ENCODE assay signal across 13 mouse cellular contexts in genomic region chr9:25218954-25219353, GRCm38 (mm10). TPM values are rescaled to one million over a fixed set of nuclear protein-coding genes. Genes with fewer than 3 reads are reported as not detected.
DNase-seq lines count a peak whose midpoint lies in the region; ATAC-seq and TF ChIP-seq lines count a peak whose summit lies in the region.
"Had no signal": no experiment of that assay in that cellular context is flagged by ENCODE, and none has a peak within 500 bp of the region (broad histone marks: within the 10 kb centered on the region; RNA-seq: fewer than 3 reads in every experiment).

No protein-coding gene starts in this region.

- no peaks in the 10 kb centered on the region for H3K27me3 ChIP-seq in heart, adult 2 months (ENCODE audit: control insufficient read depth, insufficient read depth, low read length)
- H3K27me3 ChIP-seq in kidney, embryonic 14.5 days (ENCODE audit: control insufficient read depth, insufficient read depth, low read length): no peaks in the 10 kb centered on the region
- no peaks in the 10 kb centered on the region for H3K27me3 ChIP-seq in hindbrain, embryonic 10.5 days (ENCODE audit: insufficient read depth, poor library complexity, severe bottlenecking)
- H3K27me3 ChIP-seq: limb, embryonic 13.5 days had no signal

- WGBS in heart, adult 2 months: 64% methylated on average over 3 of the region's 3 CpGs
- WGBS in kidney, embryonic 14.5 days: 52% methylated on average over 3 of the region's 3 CpGs
- 65% methylated on average over 3 of the region's 3 CpGs for WGBS in hindbrain, embryonic 10.5 days

- TF ChIP-seq EP300 in heart, adult 2 months (IDR thresholded peaks at IDR 0.05; ENCODE audit: insufficient read depth, low read depth, low read length): no peak

- peaks cover 1% of the 10 kb centered on the region; the same call in 1 of the 2 replicates for H3K4me1 ChIP-seq in heart, adult 2 months (ENCODE audit: control insufficient read depth, insufficient read depth, low read length)
- no peaks in the 10 kb centered on the region for H3K4me1 ChIP-seq in kidney, embryonic 14.5 days (ENCODE audit: control insufficient read depth, insufficient read depth, low read length)
- H3K4me1 ChIP-seq in hindbrain, embryonic 10.5 days (replicated peaks): no peaks in the 10 kb centered on the region
- H3K4me1 ChIP-seq: limb, embryonic 13.5 days had no signal

- no peak overlapping the region for H3K4me3 ChIP-seq in heart, adult 2 months
- no peak overlapping the region for H3K4me3 ChIP-seq in layer of hippocampus, adult 2 months
- H3K4me3 ChIP-seq in kidney, embryonic 14.5 days (ENCODE audit: low read length): no peak overlapping the region
- no peak overlapping the region for H3K4me3 ChIP-seq in hindbrain, embryonic 10.5 days
- H3K4me3 ChIP-seq: heart, embryonic 10.5 days; limb, embryonic 13.5 days had no signal

- H3K9ac ChIP-seq in heart, adult 2 months (ENCODE audit: low read depth, low read length): no peak overlapping the region
- no peak overlapping the region for H3K9ac ChIP-seq in kidney, embryonic 14.5 days (ENCODE audit: low read depth, low read length)
- H3K9ac ChIP-seq: limb, embryonic 13.5 days had no signal

- intact Hi-C loops in heart, adult 2 months (cut with DNase I): no loop called here
- intact Hi-C loops in heart, postnatal 25 days (cut with DNase I): no loop called here

- no peak overlapping the region for H3K4me2 ChIP-seq in kidney, embryonic 14.5 days (replicated peaks; ENCODE audit: low read depth, low read length)
- H3K4me2 ChIP-seq: limb, embryonic 13.5 days had no signal

- peak; percentile 60; the same call in 1 of the 2 replicates for ATAC-seq in kidney, embryonic 14.5 days (ENCODE audit: low FRiP score, low TSS enrichment)

- H3K36me3 ChIP-seq in heart, adult 2 months (ENCODE audit: control insufficient read depth, insufficient read depth, low read length): 0 out of 2 replicates have a peak, but pooled peaks cover 2% of the 10 kb centered on the region
- no peaks in the 10 kb centered on the region for H3K36me3 ChIP-seq in kidney, embryonic 14.5 days (ENCODE audit: control insufficient read depth, insufficient read depth, low read length)
- no peaks in the 10 kb centered on the region for H3K36me3 ChIP-seq in hindbrain, embryonic 10.5 days
- H3K36me3 ChIP-seq: heart, embryonic 10.5 days; limb, embryonic 13.5 days had no signal

- no peaks in the 10 kb centered on the region for H3K9me3 ChIP-seq in kidney, embryonic 14.5 days (ENCODE audit: control insufficient read depth, low read length)
- no peaks in the 10 kb centered on the region for H3K9me3 ChIP-seq in hindbrain, embryonic 10.5 days
- H3K9me3 ChIP-seq: heart, embryonic 10.5 days; limb, embryonic 13.5 days had no signal

- TF ChIP-seq CTCF in heart, adult 2 months (IDR thresholded peaks at IDR 0.05): no peak
- no peak for TF ChIP-seq CTCF in layer of hippocampus, adult 2 months (conservative IDR thresholded peaks at IDR 0.05)

- no peak for TF ChIP-seq POLR2A in heart, adult 2 months (IDR thresholded peaks at IDR 0.05; ENCODE audit: insufficient read depth, low read depth, low read length)

- no peak for DNase-seq in heart, adult 2 months
- no peak for DNase-seq in heart, postnatal 25 days (ENCODE audit: low spot score)
- DNase-seq in layer of hippocampus, adult 2 months (ENCODE audit: low spot score in 2 of 2): peak in 1 of 2 experiments; percentile 45
- DNase-seq in layer of hippocampus, postnatal 14 days (ENCODE audit: low spot score in 2 of 2): no peak
- DNase-seq in Muller cell, postnatal 12 days (ENCODE audit: inconsistent ontology term): peak; percentile 63
- DNase-seq in cerebellum, adult 11 months: no peak
- no peak for DNase-seq in hindbrain, embryonic 10.5 days (ENCODE audit: low spot score)
- DNase-seq: adrenal gland, postnatal 25 days; layer of hippocampus, postnatal 36 days; thymus, postnatal 36 days had no signal

- H3K79me2 ChIP-seq in heart, adult 2 months (replicated peaks; ENCODE audit: control insufficient read depth, insufficient read depth, low read length): no peaks in the 10 kb centered on the region

- peak overlapping the region; percentile 19 for H3K27ac ChIP-seq in heart, adult 2 months
- peak overlapping the region; percentile 67 for H3K27ac ChIP-seq in layer of hippocampus, adult 2 months
- H3K27ac ChIP-seq in kidney, embryonic 14.5 days (ENCODE audit: low read depth, low read length): peak overlapping the region; percentile 65; the same call in 1 of the 2 replicates
- H3K27ac ChIP-seq in hindbrain, embryonic 10.5 days: no peak overlapping the region
- H3K27ac ChIP-seq: heart, embryonic 10.5 days; limb, embryonic 13.5 days had no signal

RNA-seq across cellular contexts. Expression of gene Sept7, which starts 33.3 kb away (rescaled TPM):
- 100 to 1,000 TPM; 109 to 111 TPM for total RNA-seq in heart, adult 2 months (2021)
- 15.9 and 34.6 TPM in 2 replicates for polyA plus RNA-seq in heart, adult 2 months (2012; rRNA removed)
- 100 to 1,000 TPM; 108 to 115 TPM for total RNA-seq in heart, postnatal 25 days (2021)
- total RNA-seq in layer of hippocampus, adult 2 months (2021): 100 to 1,000 TPM; 263 to 265 TPM
- total RNA-seq in layer of hippocampus, postnatal 14 days (2021): 100 to 1,000 TPM; 278 to 289 TPM
- 318 and 331 TPM in 2 replicates for polyA plus RNA-seq in kidney, embryonic 14.5 days (2014; fragmentation: Nextera tagmentation; extraction: Ambion mirVana)
- 164 and 225 TPM in 2 replicates for polyA plus RNA-seq in hindbrain, embryonic 10.5 days (2016; fragmentation: Nextera tagmentation; extraction: Ambion mirVana)
